Mouse (Mus musculus): Measurements from ENCODE around the gene Fmo4. TPM values are rescaled to one million over a fixed set of nuclear protein-coding genes. Genes with fewer than 3 reads are reported as not detected.

The Fmo4 gene
- total and polyA plus RNA-seq, 2 experiments, result 8.1 to 16.2 TPM

GRCm38 (mm10) chr1:162813143-162813835, 483 bp downstream of the Fmo4 start:
- H3K4me3 ChIP-seq (ENCODE audit: insufficient read depth, low read depth, low read length), result peak overlapping the region; percentile 74

DNA sequence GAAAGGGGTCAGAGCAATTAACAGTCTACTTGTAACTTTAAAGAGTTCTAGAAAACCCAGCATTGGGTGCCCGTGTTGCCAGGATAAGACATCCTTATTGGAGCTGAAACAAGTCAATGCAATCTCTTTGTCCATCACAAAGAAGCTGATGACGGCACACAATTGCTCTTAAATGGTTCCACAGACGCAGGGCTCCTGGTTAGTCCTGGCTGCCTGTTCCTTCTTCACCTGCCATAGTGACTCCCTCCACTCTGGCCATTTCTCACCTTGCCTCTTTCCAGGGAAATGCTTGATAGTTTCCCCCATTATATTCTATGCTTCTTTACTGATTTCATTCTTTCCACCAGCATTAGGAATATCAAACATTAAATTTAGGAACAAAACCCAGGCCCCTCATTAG, 5.2 kb downstream of the Fmo4 start:
- TF ChIP-seq POLR2A (IDR thresholded peaks at IDR 0.05; ENCODE audit: extremely low read depth, insufficient read depth, low read length), result no peak
- TF ChIP-seq CTCF (IDR thresholded peaks at IDR 0.05; ENCODE audit: low read depth, low read length), result no peak
- H3K36me3 ChIP-seq (ENCODE audit: control insufficient read depth, insufficient read depth, low read length), result peaks cover 15% of the 10 kb centered on the region
- H3K27me3 ChIP-seq (ENCODE audit: control insufficient read depth, insufficient read depth, low read length), result no peaks in the 10 kb centered on the region
- WGBS, result 97% methylated on average over 3 of the region's 3 CpGs
- no peak overlapping the region for H3K4me3 ChIP-seq (ENCODE audit: insufficient read depth, low read depth, low read length)
- no peak overlapping the region for H3K9ac ChIP-seq (ENCODE audit: low read depth, low read length)
- H3K27ac ChIP-seq (replicated peaks; ENCODE audit: insufficient read depth, low read depth, low read length), result no peak overlapping the region
- peaks cover 4% of the 10 kb centered on the region; the same call in 1 of the 2 replicates for H3K4me1 ChIP-seq (ENCODE audit: control insufficient read depth, insufficient read depth, low read length)
- H3K79me2 ChIP-seq (ENCODE audit: control insufficient read depth, insufficient read depth, low read length), result no peaks in the 10 kb centered on the region
- no peak for DNase-seq (ENCODE audit: extremely low read depth, low read depth, low spot score)

More at GRCm38 (mm10) chr1:162813143-162813835, 483 bp downstream of the Fmo4 start:
- DNase-seq (ENCODE audit: extremely low read depth, low read depth, low spot score), result peak; percentile 85
- peak overlapping the region; percentile 75 for H3K9ac ChIP-seq (ENCODE audit: low read depth, low read length)
- H3K4me1 ChIP-seq (ENCODE audit: control insufficient read depth, insufficient read depth, low read length), result peaks cover 11% of the 10 kb centered on the region; the same call in 1 of the 2 replicates
- no peaks in the 10 kb centered on the region for H3K79me2 ChIP-seq (ENCODE audit: control insufficient read depth, insufficient read depth, low read length)
- WGBS, result 33% methylated on average over 9 of the region's 9 CpGs
- peak overlapping the region; percentile 53 for H3K27ac ChIP-seq (replicated peaks; ENCODE audit: insufficient read depth, low read depth, low read length)
- no peaks in the 10 kb centered on the region for H3K27me3 ChIP-seq (ENCODE audit: control insufficient read depth, insufficient read depth, low read length)
- peaks cover 6% of the 10 kb centered on the region; the same call in 1 of the 2 replicates for H3K36me3 ChIP-seq (ENCODE audit: control insufficient read depth, insufficient read depth, low read length)
- TF ChIP-seq POLR2A (IDR thresholded peaks at IDR 0.05; ENCODE audit: extremely low read depth, insufficient read depth, low read length) (no peak), CTCF (IDR thresholded peaks at IDR 0.05; ENCODE audit: low read depth, low read length) (no peak)

GRCm38 (mm10) chr1:162807441-162807840, 6.3 kb downstream of the Fmo4 start:
- TF ChIP-seq CTCF (IDR thresholded peaks at IDR 0.05; ENCODE audit: low read depth, low read length) (no peak), POLR2A (IDR thresholded peaks at IDR 0.05; ENCODE audit: extremely low read depth, insufficient read depth, low read length) (no peak)
- DNase-seq (ENCODE audit: extremely low read depth, low read depth, low spot score), result no peak
- Histone ChIP-seq H3K4me1 (ENCODE audit: control insufficient read depth, insufficient read depth, low read length) (no peaks in the 10 kb centered on the region), H3K9ac (ENCODE audit: low read depth, low read length) (no peak overlapping the region), H3K4me3 (ENCODE audit: insufficient read depth, low read depth, low read length) (no peak overlapping the region), H3K27ac (replicated peaks; ENCODE audit: insufficient read depth, low read depth, low read length) (no peak overlapping the region), H3K79me2 (ENCODE audit: control insufficient read depth, insufficient read depth, low read length) (no peaks in the 10 kb centered on the region), H3K36me3 (ENCODE audit: control insufficient read depth, insufficient read depth, low read length) (peaks cover 16% of the 10 kb centered on the region), H3K27me3 (ENCODE audit: control insufficient read depth, insufficient read depth, low read length) (no peaks in the 10 kb centered on the region)
- WGBS, result 80% methylated on average over 5 of the region's 5 CpGs

- Histone ChIP-seq H3K79me2 (ENCODE audit: control insufficient read depth, insufficient read depth, low read length) (no peaks in the 10 kb centered on the region), H3K36me3 (ENCODE audit: control insufficient read depth, insufficient read depth, low read length) (peaks cover 12% of the 10 kb centered on the region), H3K27ac (replicated peaks; ENCODE audit: insufficient read depth, low read depth, low read length) (no peak overlapping the region), H3K4me1 (ENCODE audit: control insufficient read depth, insufficient read depth, low read length) (no peaks in the 10 kb centered on the region), H3K9ac (ENCODE audit: low read depth, low read length) (no peak overlapping the region), H3K4me3 (ENCODE audit: insufficient read depth, low read depth, low read length) (no peak overlapping the region), H3K27me3 (ENCODE audit: control insufficient read depth, insufficient read depth, low read length) (no peaks in the 10 kb centered on the region)
- 72% methylated on average over 5 of the region's 5 CpGs for WGBS
- TF ChIP-seq POLR2A (IDR thresholded peaks at IDR 0.05; ENCODE audit: extremely low read depth, insufficient read depth, low read length), result no peak
- peak; percentile 28; the same call in 1 of the 2 replicates for TF ChIP-seq CTCF (IDR thresholded peaks at IDR 0.05; ENCODE audit: low read depth, low read length)
- no peak for DNase-seq (ENCODE audit: extremely low read depth, low read depth, low spot score)
Observed at GRCm38 (mm10) chr1:162805011-162805410, 8.8 kb downstream of the Fmo4 start.

- TF ChIP-seq CTCF (IDR thresholded peaks at IDR 0.05; ENCODE audit: low read depth, low read length) (no peak), POLR2A (IDR thresholded peaks at IDR 0.05; ENCODE audit: extremely low read depth, insufficient read depth, low read length) (no peak)
- DNase-seq (ENCODE audit: extremely low read depth, low read depth, low spot score), result no peak
- no peaks in the 10 kb centered on the region for H3K79me2 ChIP-seq (ENCODE audit: control insufficient read depth, insufficient read depth, low read length)
- H3K27ac ChIP-seq (replicated peaks; ENCODE audit: insufficient read depth, low read depth, low read length), result no peak overlapping the region
- no peak overlapping the region for H3K4me3 ChIP-seq (ENCODE audit: insufficient read depth, low read depth, low read length)
- H3K4me1 ChIP-seq (ENCODE audit: control insufficient read depth, insufficient read depth, low read length), result no peaks in the 10 kb centered on the region
- no peak overlapping the region for H3K9ac ChIP-seq (ENCODE audit: low read depth, low read length)
- H3K36me3 ChIP-seq (ENCODE audit: control insufficient read depth, insufficient read depth, low read length), result peaks cover 3% of the 10 kb centered on the region
- no peaks in the 10 kb centered on the region for H3K27me3 ChIP-seq (ENCODE audit: control insufficient read depth, insufficient read depth, low read length)
Observed at GRCm38 (mm10) chr1:162796441-162796840, 17.3 kb downstream of the Fmo4 start.

Data from liver, adult 2 months (tissue).